Mouse (Mus musculus) liver, postnatal 0 days (tissue): ENCODE measurements at regions not wholly inside any gene's neighbourhood (a gene's known extent, or its start where the extent isn't known, plus 50 kb on each side); places are given as distances from the start of the nearest gene placed in this dataset.

Experiments
- CTCF ChIP-seq: sonication (generic); IDR thresholded peaks from 2 replicates; pipeline ENCODE4 v1.5.1; 2016; ENCODE audit warnings: antibody characterized with exemption, low read depth
- EP300 ChIP-seq: IDR thresholded peaks from 2 replicates; pipeline ENCODE4 v1.6.1; 2016; ENCODE audit warnings: antibody characterized with exemption, low read depth, mild to moderate bottlenecking

- TF ChIP-seq CTCF (no peak), EP300 (no peak)
Observed at GRCm38 (mm10) chr13:16464823-16465222, 453.2 kb downstream of the Inhba start.
